Mouse (Mus musculus) embryonic fibroblast, embryonic 13.5 days (primary cell): ENCODE data around the gene Itpka.

Experiments used
- CTCF ChIP-seq: IDR thresholded peaks from 2 replicates; pipeline ENCODE4 v1.5.1; 2011; ENCODE audit warnings: mild to moderate bottlenecking, control low read depth, low read length, moderate library complexity, borderline replicate concordance; ENCODE audit not compliant: insufficient read depth
- POLR2A ChIP-seq: IDR thresholded peaks from 2 replicates; pipeline ENCODE4 v1.6.1; 2011; ENCODE audit warnings: low read depth, mild to moderate bottlenecking, control low read depth, low read length, moderate library complexity

DNA sequence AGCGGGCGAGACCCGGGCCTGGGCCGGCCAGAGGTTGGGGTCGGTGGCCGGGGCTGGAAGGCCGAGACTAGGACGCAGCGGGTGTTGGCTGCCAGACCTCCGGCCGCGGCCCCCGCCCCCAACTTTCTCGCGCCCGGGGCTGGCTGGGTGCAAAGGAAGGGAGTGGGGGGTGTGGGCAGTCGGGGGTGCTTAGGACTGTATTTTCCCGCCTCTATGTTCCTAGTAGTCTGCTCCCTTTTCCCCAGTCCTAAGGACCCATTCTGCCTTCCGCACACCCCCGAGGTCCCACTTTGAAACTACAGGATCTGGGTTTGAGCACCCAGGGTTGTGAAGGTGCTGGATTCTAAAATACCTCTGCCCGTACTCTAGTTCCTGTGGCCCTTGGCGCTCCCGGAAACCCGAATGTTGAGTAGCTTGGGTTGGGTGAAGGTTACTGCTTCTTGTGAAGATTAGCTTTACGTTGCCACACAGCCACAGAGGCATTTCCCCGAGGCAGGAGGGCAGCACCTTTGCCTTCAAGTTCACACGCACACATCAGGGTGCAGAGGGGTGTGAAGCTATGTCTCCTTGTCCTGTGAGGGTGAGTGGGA, 57.9 kb downstream of the Itpka start:
- TF ChIP-seq CTCF (no peak), POLR2A (no peak)
